Mouse (Mus musculus) spleen, postnatal 36 days (tissue): ENCODE results near the gene Ccdc185.

Experiments
- DNase-seq, 2 experiments: peaks; one replicate each; pipeline ENCODE4 v3.0.0; 2022; ENCODE audit warnings: low spot score in 2 of 2, mixed read lengths in 1 of 2

Gene Ccdc185

DNA sequence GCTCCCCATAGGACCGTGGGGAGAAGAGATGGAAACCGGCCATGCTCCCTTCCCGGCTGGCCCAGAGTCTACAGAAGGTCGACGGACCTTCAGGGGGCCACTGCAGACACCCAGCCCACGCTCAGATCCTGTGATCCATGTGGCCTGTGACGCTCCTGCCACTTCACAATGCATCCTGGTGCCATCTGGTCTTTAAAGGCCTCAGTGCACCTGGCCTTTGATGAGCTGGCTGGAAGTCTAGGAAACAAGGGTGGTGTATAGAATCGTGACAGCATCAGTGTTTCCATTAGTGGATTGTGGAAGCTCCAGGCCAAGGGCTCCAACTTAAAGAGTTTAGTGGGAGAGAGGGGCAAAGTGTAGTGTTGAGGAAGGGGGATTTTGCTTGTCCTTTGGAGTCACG is at the start of gene Ccdc185:
Gene Ccdc185, minus strand, starts transcription at position 101 of the 400 bp plus-strand sequence.
- no peak for DNase-seq

DNA sequence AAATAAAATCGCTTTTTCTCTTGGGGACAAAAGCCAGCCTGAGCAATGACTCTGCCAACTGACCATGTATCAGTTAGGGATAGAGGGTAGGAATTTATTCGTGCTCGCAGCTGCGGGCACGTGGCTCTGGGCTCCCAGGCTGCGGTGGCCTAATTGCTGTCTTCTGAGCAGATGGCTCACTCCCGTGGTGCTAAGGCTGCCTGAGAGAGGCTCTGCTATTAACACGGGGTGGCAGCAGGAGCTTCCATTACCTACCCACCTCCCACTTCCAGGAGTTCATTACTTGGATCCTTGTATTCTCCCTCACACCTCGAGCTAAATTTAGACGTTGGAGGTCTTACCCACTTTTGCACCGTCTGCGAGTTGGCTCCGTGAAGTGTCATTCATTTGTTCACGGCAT is 48.1 kb upstream of the Ccdc185 start:
- no peak for DNase-seq

GRCm38 (mm10) chr1:182794628-182795027 is 45.6 kb upstream of the Ccdc185 start:
- DNase-seq, result no peak

GRCm38 (mm10) chr1:182794221-182794620 is 45.2 kb upstream of the Ccdc185 start:
- DNase-seq, result no peak

GRCm38 (mm10) chr1:182792521-182793071 is 43.6 kb upstream of the Ccdc185 start:
- DNase-seq, result peak in 1 of 2 experiments; percentile 16

- DNase-seq, result no peak
Measured at GRCm38 (mm10) chr1:182788896-182789295, 39.9 kb upstream of the Ccdc185 start.

GRCm38 (mm10) chr1:182787030-182787429 is 38.0 kb upstream of the Ccdc185 start:
- DNase-seq, result no peak

DNA sequence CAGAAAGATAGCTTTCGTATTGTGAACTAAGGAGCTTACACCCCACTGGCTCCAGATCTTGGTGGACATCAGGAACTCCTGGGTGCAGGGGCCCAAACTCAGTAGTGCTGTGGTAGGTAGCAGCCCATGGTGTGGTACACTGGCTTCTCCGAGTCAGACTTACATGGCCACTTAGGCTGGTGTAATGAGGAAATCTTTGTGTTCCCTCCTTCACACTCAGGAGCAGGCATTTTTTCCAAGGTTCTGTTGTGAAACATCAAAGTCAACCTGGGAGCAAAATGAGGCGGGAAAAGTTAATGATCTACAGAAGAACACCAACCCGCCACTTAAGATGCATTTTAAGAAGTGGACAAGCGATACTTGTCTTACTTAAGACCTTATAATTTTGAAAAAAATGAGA is 36.5 kb upstream of the Ccdc185 start:
- no peak for DNase-seq

DNA sequence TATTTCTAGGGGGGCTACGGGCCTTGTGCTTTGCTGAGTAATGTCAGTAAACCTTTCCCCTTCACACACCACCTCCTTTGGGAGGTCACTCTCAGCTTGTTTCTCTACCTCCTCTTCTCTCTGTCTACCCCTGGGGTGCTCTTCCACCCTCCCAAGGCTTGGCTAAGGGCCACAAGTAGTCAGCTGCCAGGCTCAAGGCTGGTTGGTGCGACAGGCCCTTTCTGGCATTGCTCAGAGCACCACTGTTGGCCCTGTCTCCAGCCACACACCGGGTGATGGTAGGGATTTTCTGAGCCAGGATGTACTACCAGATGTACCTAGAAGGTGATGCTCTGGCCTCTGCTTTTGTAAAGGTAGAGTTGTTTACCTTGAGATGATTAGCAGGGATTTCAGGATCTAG is 35.8 kb upstream of the Ccdc185 start:
- DNase-seq, result no peak

DNA sequence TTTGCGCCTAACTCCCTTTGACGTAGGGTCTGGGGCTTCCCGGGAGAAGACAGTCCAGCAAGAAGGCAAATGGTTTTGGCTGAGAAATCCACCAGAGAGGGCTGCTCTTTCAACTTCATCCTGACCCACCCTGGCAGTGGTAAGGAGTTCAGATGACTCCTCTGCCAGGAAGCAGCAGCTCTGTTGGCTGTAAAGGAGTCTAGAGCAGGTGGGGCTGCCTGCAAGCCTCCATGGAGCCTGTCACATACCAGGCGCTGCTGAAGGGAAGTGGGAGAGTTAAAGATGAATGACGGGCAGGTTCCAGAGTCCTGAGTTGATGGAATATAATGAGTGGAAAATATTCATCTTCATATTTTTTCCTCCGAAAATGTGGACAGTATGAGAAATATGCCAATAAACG is 34.8 kb upstream of the Ccdc185 start:
- no peak for DNase-seq

DNA sequence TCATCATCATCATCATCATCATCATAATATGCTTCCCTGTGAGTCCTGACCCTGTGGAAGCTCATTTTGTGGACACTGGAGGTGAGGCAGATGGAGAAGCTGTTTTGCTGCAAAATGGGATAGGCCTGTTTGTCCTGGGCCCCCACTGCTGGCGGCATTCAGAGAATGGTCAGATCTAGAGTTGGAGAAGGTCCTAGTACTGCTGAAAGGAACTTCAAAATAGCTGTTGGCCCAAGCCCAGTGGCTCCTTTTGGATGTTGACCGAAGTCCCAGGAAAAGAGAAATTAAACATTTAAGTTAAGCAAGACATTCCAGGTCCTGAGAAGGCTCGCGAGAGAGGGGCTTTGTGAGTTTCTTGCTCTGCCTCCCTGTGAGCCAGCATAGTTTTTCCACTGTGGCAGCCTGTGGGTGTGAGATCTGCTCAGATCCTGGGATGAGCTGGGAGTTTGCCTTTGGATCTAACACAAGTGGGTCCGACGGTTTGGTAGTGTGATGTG is 30.1 kb upstream of the Ccdc185 start:
- no peak for DNase-seq

DNA sequence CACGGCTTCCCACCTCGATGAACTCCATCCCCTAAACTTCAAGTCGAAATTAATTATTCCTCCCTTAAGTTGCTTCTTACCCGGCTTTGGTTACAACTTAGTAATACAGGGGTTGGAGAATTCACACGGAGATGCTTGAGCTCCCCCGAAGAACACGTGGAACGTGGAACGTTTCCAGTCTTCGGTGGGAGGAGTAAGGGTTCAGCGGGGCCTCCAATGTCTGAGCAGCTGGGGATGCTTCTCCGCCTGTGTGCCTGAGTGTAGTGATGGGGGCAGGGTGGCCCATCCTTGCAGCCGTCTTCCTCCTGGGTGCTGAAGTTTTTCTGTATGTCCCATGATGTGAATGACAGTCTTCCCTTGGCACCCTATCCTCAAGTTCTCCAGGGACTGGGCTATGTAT is 29.2 kb upstream of the Ccdc185 start:
- no peak for DNase-seq

DNA sequence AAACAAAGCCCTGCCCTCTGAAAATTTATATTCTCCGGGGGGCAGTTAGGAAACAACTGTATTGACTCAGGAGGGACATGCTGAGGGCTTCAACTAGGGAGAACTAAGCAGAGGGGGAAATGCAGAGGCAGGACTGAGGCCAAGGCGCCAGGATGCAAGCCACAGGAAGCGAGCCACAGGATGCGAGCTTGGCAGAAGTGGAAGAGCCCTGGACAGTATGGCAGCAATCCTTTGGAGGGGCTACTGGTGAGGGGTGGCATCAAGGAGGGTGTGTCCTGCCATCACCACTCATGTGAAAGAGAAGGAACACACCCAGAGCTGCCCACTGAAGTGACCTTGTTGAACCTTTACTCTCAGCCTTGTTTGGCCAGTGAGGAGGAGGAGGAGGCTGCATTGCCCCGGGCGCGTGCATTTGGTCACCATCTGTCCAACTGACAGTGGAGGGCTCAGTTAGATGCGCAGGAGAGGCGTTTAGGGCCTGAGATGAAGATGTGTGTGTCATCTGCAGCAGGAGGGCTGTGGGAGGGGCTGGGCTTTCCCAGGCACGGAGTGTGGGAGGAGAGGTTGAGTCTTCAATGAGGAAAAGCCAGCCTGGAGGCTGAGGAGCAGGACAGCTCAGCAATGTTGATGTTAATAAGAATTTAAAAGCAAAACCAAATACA is 27.9 kb upstream of the Ccdc185 start:
- no peak for DNase-seq

GRCm38 (mm10) chr1:182775576-182775975 is 26.6 kb upstream of the Ccdc185 start:
- no peak for DNase-seq

DNA sequence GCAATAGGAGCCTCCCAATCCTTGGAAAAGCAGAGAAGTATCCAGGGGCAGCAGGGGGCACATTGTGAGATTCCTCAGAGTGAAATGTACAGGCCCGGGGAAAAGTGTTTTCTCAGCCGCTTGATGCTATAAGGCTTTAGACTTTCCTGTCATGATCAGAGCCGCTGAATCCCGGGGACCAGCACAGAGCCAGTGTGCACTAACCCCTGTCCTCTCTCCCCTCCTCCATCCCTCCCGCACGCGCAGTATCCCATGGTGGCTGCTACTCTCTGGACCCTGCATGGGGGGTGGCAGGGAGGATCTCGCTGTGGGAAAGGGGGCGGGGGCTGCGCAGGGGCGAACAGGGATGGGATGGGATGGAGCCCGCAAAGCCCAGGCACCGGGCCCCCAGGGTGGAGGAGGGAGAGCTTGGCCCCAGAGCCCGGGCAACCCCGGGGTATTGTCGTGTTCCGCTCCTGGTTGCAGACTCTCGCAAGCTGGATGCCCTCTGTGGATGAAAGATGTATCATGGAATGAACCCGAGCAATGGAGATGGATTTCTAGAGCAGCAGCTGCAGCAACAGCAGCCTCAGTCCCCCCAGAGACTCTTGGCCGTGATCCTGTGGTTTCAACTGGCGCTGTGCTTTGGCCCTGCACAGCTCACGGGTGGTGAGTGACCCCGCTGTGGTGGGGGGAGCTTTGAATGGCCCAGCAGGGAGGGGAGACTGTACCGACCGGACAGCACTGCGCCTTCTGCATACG is 15.7 kb upstream of the Ccdc185 start:
- no peak for DNase-seq

GRCm38 (mm10) chr1:182763716-182764461 is 14.9 kb upstream of the Ccdc185 start, which contains the start of gene Susd4:
Gene Susd4 (plus strand): TSS chr1:182763860.
- DNase-seq, result peak; percentile 29 to 46

- DNase-seq, result no peak
Measured at GRCm38 (mm10) chr1:182763191-182763715, 14.3 kb upstream of the Ccdc185 start.

DNA sequence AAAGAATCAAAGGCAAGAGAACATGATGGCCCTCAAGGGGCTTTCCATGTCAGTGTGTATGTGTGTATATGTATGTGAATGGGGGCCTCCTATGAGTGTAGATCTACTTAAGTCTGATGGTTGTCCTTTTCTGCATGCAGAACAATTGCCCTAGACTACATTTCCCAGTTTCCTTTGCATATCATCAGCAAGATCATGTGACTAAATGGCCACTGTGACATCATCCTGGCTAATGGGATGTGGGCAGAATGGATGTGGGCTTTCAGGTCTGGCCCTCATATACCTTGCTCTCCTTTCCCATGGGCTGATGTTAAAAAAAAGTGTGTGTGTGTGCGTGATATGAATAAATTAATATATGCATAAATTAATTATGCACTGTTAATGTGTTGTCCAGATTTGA is 9.8 kb upstream of the Ccdc185 start:
- no peak for DNase-seq

DNA sequence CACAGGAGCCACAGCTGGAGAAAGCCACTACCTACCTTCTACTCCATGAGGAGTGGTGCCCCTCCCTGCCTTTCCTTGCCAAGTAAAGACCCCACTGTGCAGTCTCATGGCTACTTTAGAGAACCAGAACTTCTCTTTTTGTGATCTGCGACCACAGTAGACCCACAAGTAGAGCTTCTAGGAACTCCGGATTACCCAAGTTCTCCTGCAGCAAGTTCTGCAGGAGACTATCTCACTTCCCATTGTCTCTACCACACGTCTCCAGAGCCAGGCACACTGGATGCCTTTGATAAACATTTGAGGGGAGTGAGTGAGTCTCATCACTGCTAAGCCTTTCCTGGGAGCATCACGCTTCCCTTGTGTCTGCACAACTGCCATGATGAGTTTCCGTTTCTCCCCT is 5.9 kb upstream of the Ccdc185 start:
- no peak for DNase-seq

GRCm38 (mm10) chr1:182753694-182754093 is 4.7 kb upstream of the Ccdc185 start:
- no peak for DNase-seq

- no peak for DNase-seq
Measured at GRCm38 (mm10) chr1:182751301-182751700, 2.3 kb upstream of the Ccdc185 start.

- DNase-seq, result no peak
Measured at GRCm38 (mm10) chr1:182747834-182748233, 1.1 kb downstream of the Ccdc185 start.
